Mouse (Mus musculus) heart, embryonic 14.5 days (tissue): ENCODE measurements around the gene Flad1. TPM values are rescaled to one million over a fixed set of nuclear protein-coding genes. Genes with fewer than 3 reads are reported as not detected.

Experiments
- ATAC-seq: fragments of 200-750 bp; cut with Nextera tagmentation; 2 replicates; pipeline ENCODE4 v1.8.0; 2017; ENCODE audit warnings: low read depth, moderate TSS enrichment; ENCODE audit not compliant: insufficient number of reproducible peaks, insufficient read depth, low FRiP score
- H3K27ac ChIP-seq, 2 experiments: fragments of 200-500 bp in 1 of 2; fragments of 300-500 bp in 1 of 2; sonication (generic) in 1 of 2; replicated peaks in 1 of 2; 2 replicates each; pipeline ENCODE4 v1.5.1; 2012 to 2014; ENCODE audit warnings: low read depth in 2 of 2, low read length in 2 of 2, control low read depth in 1 of 2, mild to moderate bottlenecking in 1 of 2, mixed read lengths in 1 of 2; ENCODE audit not compliant: control insufficient read depth in 1 of 2, insufficient read depth in 1 of 2
- H3K27me3 ChIP-seq: fragments of 300-500 bp; sonication (generic); 2 replicates; pipeline ENCODE4 v1.6.1; 2014; ENCODE audit warnings: mild to moderate bottlenecking, low read length, control low read depth; ENCODE audit not compliant: control insufficient read depth, insufficient read depth
- H3K36me3 ChIP-seq: fragments of 300-500 bp; sonication (generic); 2 replicates; pipeline ENCODE4 v1.6.1; 2014; ENCODE audit warnings: mild to moderate bottlenecking, control low read depth, low read length, mixed read lengths; ENCODE audit not compliant: control insufficient read depth, insufficient read depth
- H3K4me1 ChIP-seq, 2 experiments: fragments of 200-500 bp in 1 of 2; fragments of 300-500 bp in 1 of 2; sonication (generic) in 1 of 2; 2 replicates each; pipeline ENCODE4 v1.6.1; 2012 to 2014; ENCODE audit warnings: low read length in 2 of 2, control low read depth in 1 of 2, mixed read lengths in 1 of 2; ENCODE audit not compliant: control insufficient read depth in 2 of 2, insufficient read depth in 2 of 2
- H3K4me2 ChIP-seq: fragments of 300-500 bp; sonication (generic); 2 replicates; pipeline ENCODE4 v1.6.1; 2014; ENCODE audit warnings: mild to moderate bottlenecking, low read length
- H3K4me3 ChIP-seq, 2 experiments: fragments of 200-500 bp in 1 of 2; fragments of 300-500 bp in 1 of 2; sonication (generic) in 1 of 2; 2 replicates each; pipeline ENCODE4 v1.5.1; 2012 to 2014; ENCODE audit warnings: low read length in 2 of 2, mild to moderate bottlenecking in 2 of 2, control low read depth in 1 of 2, low read depth in 1 of 2, moderate library complexity in 1 of 2; ENCODE audit not compliant: control insufficient read depth in 1 of 2, insufficient read depth in 1 of 2
- H3K9ac ChIP-seq: fragments of 300-500 bp; sonication (generic); 2 replicates; pipeline ENCODE4 v1.6.1; 2014; ENCODE audit warnings: mild to moderate bottlenecking, low read length
- H3K9me3 ChIP-seq: fragments of 300-500 bp; sonication (generic); 2 replicates; pipeline ENCODE4 v1.6.1; 2016; ENCODE audit warnings: low read length, control low read depth; ENCODE audit not compliant: control insufficient read depth
- WGBS: fragments of 180-500 bp; shearing (Covaris S2); extraction: QIAGEN DNeasy Blood & Tissue Kit; methylation state at CpG from one replicate; pipeline ENCODE4 v1.1.7; 2014; 5-methylcytosine and 5-hydroxymethylcytosine counted together
- polyA plus RNA-seq: library from polyadenylated mRNA; unstranded; fragments of >200 nt; fragmentation: Nextera tagmentation; extraction: Ambion mirVana; gene quantifications from 2 replicates; pipeline ENCODE4 v1.2.1, GENCODE M21; 2014

The Flad1 gene
- polyA plus RNA-seq, 1 experiment from 2014 or later: 35.2 TPM

- Histone ChIP-seq H3K4me1 (peaks cover 2 to 9% of the 10 kb centered on the region in 2 experiments; a peak in 3 of 4 replicates), H3K9ac (no peak overlapping the region), H3K27ac (no peak overlapping the region), H3K9me3 (no peaks in the 10 kb centered on the region), H3K4me2 (no peak overlapping the region), H3K4me3 (no peak overlapping the region), H3K27me3 (no peaks in the 10 kb centered on the region), H3K36me3 (peaks cover 23% of the 10 kb centered on the region)
- no peak for ATAC-seq
- WGBS: 88% methylated on average over 5 of the region's 5 CpGs
Observed at GRCm38 (mm10) chr3:89383651-89384255, 27.9 kb downstream of the Flad1 start.

DNA sequence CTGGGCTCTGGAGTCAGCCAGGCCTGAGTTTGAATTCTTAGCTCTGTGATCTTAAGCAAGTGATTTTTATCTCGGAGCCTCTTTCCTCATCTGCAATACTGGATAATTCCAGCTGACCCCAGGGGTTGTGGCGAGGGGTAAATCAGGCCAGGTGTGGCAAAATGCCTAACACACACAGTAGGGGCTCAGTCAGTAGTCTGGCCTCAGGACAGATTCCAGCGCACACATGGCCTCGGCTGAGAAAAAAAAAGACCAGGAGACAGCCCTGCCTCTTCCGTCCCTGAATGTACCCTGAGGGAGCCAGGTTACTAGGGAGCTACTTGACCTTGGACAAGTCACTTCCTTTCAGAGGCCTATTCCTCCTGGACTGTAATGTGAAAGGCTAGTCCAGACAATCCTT lies 28.7 kb downstream of the Flad1 start:
- H3K27me3 ChIP-seq: no peaks in the 10 kb centered on the region
- H3K4me3 ChIP-seq: no peak overlapping the region
- no peaks in the 10 kb centered on the region for H3K9me3 ChIP-seq
- peaks cover 23% of the 10 kb centered on the region for H3K36me3 ChIP-seq
- 79% methylated on average over 5 of the region's 5 CpGs for WGBS
- H3K27ac ChIP-seq: no peak overlapping the region
- peaks cover 5 to 14% of the 10 kb centered on the region in 2 experiments for H3K4me1 ChIP-seq
- no peak overlapping the region for H3K4me2 ChIP-seq
- no peak for ATAC-seq
- no peak overlapping the region for H3K9ac ChIP-seq

- WGBS: 83% methylated on average over 9 of the region's 9 CpGs
- no peak overlapping the region for H3K27ac ChIP-seq
- no peak overlapping the region for H3K9ac ChIP-seq
- H3K4me3 ChIP-seq: no peak overlapping the region
- H3K36me3 ChIP-seq: peaks cover 23% of the 10 kb centered on the region
- no peak for ATAC-seq
- H3K4me2 ChIP-seq: no peak overlapping the region
- H3K27me3 ChIP-seq: no peaks in the 10 kb centered on the region
- H3K9me3 ChIP-seq: no peaks in the 10 kb centered on the region
- peaks cover 5 to 21% of the 10 kb centered on the region in 2 experiments for H3K4me1 ChIP-seq
Observed at GRCm38 (mm10) chr3:89382033-89382882, 29.4 kb downstream of the Flad1 start.

DNA sequence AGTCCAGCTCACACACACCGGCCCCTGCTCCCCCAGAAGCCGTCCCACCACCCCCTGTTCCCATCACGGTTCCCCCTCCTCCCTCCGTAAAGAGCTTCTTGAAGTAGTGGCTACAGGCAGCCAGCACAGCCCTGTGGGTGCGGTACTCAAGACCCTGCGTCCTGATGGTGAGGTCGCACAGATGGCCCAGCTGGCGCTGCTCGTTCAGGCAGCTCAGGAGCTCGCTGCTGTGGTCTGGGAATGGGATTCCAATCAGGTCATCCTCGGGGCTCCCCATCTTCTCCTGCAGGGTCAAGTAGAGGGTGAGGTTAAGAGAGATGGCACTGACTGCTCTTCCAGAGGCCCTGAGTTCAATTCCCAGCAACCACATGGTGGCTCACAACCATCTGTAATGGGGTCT lies 30.4 kb downstream of the Flad1 start:
- Histone ChIP-seq H3K27me3 (no peaks in the 10 kb centered on the region), H3K36me3 (peaks cover 23% of the 10 kb centered on the region), H3K4me3 (no peak overlapping the region), H3K9ac (no peak overlapping the region), H3K4me2 (no peak overlapping the region), H3K9me3 (no peaks in the 10 kb centered on the region), H3K27ac (no peak overlapping the region), H3K4me1 (peaks cover 5 to 21% of the 10 kb centered on the region in 2 experiments)
- 87% methylated on average over 11 of the region's 11 CpGs for WGBS
- no peak for ATAC-seq

DNA sequence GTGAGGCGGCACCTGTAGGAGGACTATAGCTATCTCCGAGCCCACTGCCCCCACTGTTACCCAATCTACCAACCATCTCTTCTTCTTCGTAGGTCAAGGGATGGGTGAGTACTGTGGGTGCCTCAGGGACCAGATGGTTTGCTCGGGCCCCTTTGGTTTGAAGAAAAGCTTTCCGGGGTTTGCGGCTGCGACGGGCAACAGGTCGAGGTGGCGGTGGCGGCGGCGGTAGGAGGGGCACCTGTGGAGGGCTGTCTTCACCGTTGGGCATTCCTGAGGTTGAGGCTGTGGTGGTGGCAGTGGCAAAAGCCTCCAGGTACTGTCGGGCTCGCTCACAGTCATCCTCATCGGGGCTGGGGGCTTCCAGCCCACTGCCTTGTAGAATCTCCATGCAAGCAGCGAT lies 31.0 kb downstream of the Flad1 start:
- Histone ChIP-seq H3K36me3 (peaks cover 23% of the 10 kb centered on the region), H3K4me2 (no peak overlapping the region), H3K9me3 (no peaks in the 10 kb centered on the region), H3K9ac (no peak overlapping the region), H3K4me1 (peaks cover 5 to 21% of the 10 kb centered on the region in 2 experiments), H3K27ac (no peak overlapping the region), H3K4me3 (no peak overlapping the region), H3K27me3 (no peaks in the 10 kb centered on the region)
- 90% methylated on average over 18 of the region's 18 CpGs for WGBS
- no peak for ATAC-seq

DNA sequence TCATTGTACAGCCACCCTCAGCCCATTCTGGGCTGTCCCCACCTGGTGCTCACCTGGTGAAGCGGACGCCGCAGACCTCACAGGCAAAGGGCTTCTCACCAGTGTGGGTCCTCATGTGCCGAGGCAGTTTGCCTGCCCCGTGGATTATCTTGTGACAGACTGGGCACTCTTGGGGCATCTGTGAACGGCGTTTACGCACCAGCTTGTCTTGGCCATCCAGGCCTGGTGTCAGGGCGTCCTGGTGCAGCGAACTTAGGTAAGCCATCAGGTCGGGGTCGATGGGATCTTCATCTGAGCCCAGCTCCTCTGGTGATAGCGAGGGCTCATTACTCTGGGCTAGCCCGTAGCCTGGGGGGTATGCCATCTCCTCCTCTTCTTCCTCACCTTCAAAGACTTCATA lies 31.4 kb downstream of the Flad1 start:
- peaks cover 23% of the 10 kb centered on the region for H3K36me3 ChIP-seq
- no peak overlapping the region for H3K9ac ChIP-seq
- H3K4me2 ChIP-seq: no peak overlapping the region
- no peaks in the 10 kb centered on the region for H3K27me3 ChIP-seq
- no peak overlapping the region for H3K27ac ChIP-seq
- WGBS: 94% methylated on average over 14 of the region's 14 CpGs
- H3K4me3 ChIP-seq: no peak overlapping the region
- peaks cover 5 to 21% of the 10 kb centered on the region in 2 experiments for H3K4me1 ChIP-seq
- ATAC-seq: no peak
- H3K9me3 ChIP-seq: no peaks in the 10 kb centered on the region

DNA sequence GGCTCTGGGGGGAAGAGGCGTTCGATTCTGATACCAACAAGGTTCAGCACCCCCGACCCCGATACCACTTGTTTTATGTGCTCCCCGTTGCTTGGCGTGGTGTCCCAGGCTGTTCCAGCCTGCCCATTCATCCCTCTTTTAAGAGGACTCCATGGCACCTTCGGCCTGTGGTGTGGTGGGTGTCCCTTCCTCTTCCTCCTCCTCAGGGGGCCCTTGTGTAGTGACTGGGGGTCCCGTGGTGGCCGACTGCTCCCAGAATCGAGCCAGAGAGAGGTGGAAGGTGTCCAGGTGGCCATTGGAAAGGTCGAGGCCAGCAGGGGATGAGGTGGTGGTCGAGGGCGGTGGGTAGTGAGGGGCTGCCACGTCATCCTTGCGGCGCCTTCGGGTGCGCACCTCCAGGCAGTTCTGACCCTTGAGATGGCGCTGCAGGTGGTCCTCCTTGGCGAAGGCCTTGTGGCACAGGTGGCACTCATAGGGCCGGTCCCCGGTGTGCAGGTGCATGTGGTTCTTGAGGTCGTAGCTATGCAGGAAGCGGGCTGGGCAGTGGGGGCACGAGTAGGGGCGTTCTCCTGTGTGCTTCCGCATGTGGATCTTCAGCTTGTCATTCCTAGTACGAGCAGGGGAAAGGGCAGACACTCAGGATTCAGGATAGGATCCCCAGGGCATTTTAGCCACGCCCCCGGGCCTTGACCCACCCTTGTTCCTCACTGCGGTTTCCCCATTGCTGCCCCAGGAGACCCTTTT lies 32.1 kb downstream of the Flad1 start:
- no peak overlapping the region for H3K27ac ChIP-seq
- 88% methylated on average over 31 of the region's 31 CpGs for WGBS

More for the DNA sequence above, 32.1 kb downstream of the Flad1 start:
- no peak for ATAC-seq
- peaks cover 23% of the 10 kb centered on the region for H3K36me3 ChIP-seq
- H3K4me3 ChIP-seq: no peak overlapping the region
- H3K4me1 ChIP-seq: peaks cover 5 to 16% of the 10 kb centered on the region in 2 experiments
- no peaks in the 10 kb centered on the region for H3K27me3 ChIP-seq
- no peak overlapping the region for H3K4me2 ChIP-seq
- no peaks in the 10 kb centered on the region for H3K9me3 ChIP-seq
- H3K9ac ChIP-seq: no peak overlapping the region
